In genomic region chr2:6727366-6727765, GRCm38 (mm10) we compare ENCODE assay signal across 23 mouse cellular contexts.
"Had no signal": no experiment of that assay in that cellular context is flagged by ENCODE, and none has a peak within 500 bp of the region (broad histone marks: within the 10 kb centered on the region; RNA-seq: fewer than 3 reads in every experiment).

No protein-coding gene starts in this region.

- DNase-seq: kidney, postnatal 10 days; kidney, postnatal 36 days; layer of hippocampus, adult 9-11 months; left cerebral cortex, postnatal 4 days; liver, postnatal 0 days; lung, embryonic 14.5 days; right cerebral cortex, adult 18-20 months; right cerebral cortex, postnatal 14 days; right cerebral cortex, postnatal 4 days; thymus, adult 2 months; thymus, postnatal 14 days; thymus, postnatal 4 days had no signal

- ATAC-seq: liver, postnatal 0 days; lung, postnatal 0 days; midbrain, embryonic 15.5 days had no signal

- H3K4me3 ChIP-seq: limb, embryonic 12.5 days; limb, embryonic 15.5 days; midbrain, embryonic 12.5 days; midbrain, embryonic 15.5 days; neural tube, embryonic 12.5 days; neural tube, embryonic 15.5 days had no signal

- H3K4me2 ChIP-seq: limb, embryonic 12.5 days; limb, embryonic 15.5 days; liver, embryonic 11.5 days; lung, embryonic 14.5 days; midbrain, embryonic 12.5 days; midbrain, embryonic 15.5 days; neural tube, embryonic 12.5 days; neural tube, embryonic 15.5 days had no signal

- H3K27me3 ChIP-seq: limb, embryonic 12.5 days; limb, embryonic 15.5 days; midbrain, embryonic 12.5 days; midbrain, embryonic 15.5 days; neural tube, embryonic 12.5 days; neural tube, embryonic 15.5 days had no signal

- H3K27ac ChIP-seq: limb, embryonic 12.5 days; limb, embryonic 15.5 days; liver, embryonic 14.5 days; macrophage; midbrain, embryonic 12.5 days; midbrain, embryonic 15.5 days; neural tube, embryonic 12.5 days; neural tube, embryonic 15.5 days; stomach, postnatal 0 days had no signal

- H3K9me3 ChIP-seq: limb, embryonic 12.5 days; limb, embryonic 15.5 days; midbrain, embryonic 12.5 days; midbrain, embryonic 15.5 days; neural tube, embryonic 12.5 days; neural tube, embryonic 15.5 days had no signal

- H3K36me3 ChIP-seq: limb, embryonic 12.5 days; limb, embryonic 15.5 days; midbrain, embryonic 12.5 days; midbrain, embryonic 15.5 days; neural tube, embryonic 12.5 days; neural tube, embryonic 15.5 days had no signal

- H3K9ac ChIP-seq: limb, embryonic 12.5 days; limb, embryonic 15.5 days; liver, embryonic 14.5 days; liver, postnatal 0 days; lung, embryonic 14.5 days; midbrain, embryonic 12.5 days; midbrain, embryonic 15.5 days; neural tube, embryonic 12.5 days; neural tube, embryonic 15.5 days had no signal
